Mouse (Mus musculus): ENCODE data around the gene Gm21094. TPM values are rescaled to one million over a fixed set of nuclear protein-coding genes. Genes with fewer than 3 reads are reported as not detected.
"Not testable (repeated sequence)": the region's sequence is repeated elsewhere in the genome, so short reads cannot be mapped to it uniquely, and the experiment has no call there.

Gene Gm21094
- not detected in 2 replicates for total RNA-seq (2015)
- total RNA-seq (2017): not detected in 2 replicates

DNA sequence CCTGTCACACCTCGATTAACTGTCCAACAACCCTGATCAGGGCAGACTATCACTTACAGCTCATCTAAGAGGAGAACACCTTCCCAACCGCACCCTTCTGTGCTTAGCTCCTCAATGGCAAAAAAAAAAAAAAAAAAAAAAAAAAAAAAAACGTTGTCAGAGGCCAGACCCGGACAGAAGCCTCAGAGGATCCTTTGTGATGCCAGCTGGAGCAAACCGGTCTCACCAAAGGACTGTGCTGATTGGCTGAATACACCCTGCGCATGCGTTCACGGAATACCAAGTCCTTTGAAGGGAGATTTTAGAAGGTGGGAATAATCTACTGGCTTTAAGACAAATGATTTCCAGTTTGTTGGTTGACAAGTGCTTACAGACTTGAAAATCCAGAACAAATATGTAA is at the start of gene Gm21094:
Gene Gm21094 (minus strand): TSS at position 101 of the 400 bp plus-strand sequence.
- ATAC-seq (ENCODE audit: poor library complexity, severe bottlenecking): not testable (repeated sequence)
